Mouse (Mus musculus): ENCODE results near the gene Polr3e. TPM values are rescaled to one million over a fixed set of nuclear protein-coding genes. Genes with fewer than 3 reads are reported as not detected.
"Not testable (repeated sequence)": the region's sequence is repeated elsewhere in the genome, so short reads cannot be mapped to it uniquely, and the experiment has no call there.

Polr3e gene
- total RNA-seq, 2 experiments from 2014 or later: 31.3 to 32.0 TPM

GRCm38 (mm10) chr7:120910172-120910571 is 7.4 kb upstream of the Polr3e start:
- not testable (repeated sequence) for DNase-seq (ENCODE audit: low spot score in 2 of 2)

DNA sequence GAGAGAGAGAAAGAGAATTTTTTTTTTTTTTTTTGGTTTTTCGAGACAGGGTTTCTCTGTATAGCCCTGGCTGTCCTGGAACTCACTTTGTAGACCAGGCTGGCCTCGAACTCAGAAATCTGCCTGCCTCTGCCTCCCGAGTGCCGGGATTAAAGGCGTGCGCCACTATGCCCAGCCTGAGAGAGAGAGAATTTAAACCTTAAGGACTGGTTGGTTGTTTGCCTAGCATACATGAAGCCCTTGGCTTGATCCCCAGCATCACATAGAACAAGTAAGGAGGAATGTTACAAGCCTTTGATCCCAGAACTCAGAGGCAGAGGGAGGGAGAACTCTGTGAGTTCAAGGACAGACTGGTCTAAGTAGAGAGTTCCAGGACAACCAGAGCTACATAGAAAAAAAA is 6.3 kb upstream of the Polr3e start:
- not testable (repeated sequence) for DNase-seq (ENCODE audit: low spot score in 2 of 2)

- no peak for DNase-seq (ENCODE audit: low spot score in 2 of 2)
These were observed 4.2 kb upstream of the Polr3e start for GRCm38 (mm10) chr7:120913332-120913731.

GRCm38 (mm10) chr7:120916262-120916875 is 1.2 kb upstream of the Polr3e start:
- no peak for DNase-seq (ENCODE audit: low spot score in 2 of 2)

- DNase-seq (ENCODE audit: low spot score in 2 of 2): no peak
These were observed 309 bp upstream of the Polr3e start for GRCm38 (mm10) chr7:120917279-120917591.

GRCm38 (mm10) chr7:120918526-120918962 is 1.0 kb downstream of the Polr3e start:
- DNase-seq (ENCODE audit: low spot score in 2 of 2): peak in 1 of 2 experiments; percentile 54

DNA sequence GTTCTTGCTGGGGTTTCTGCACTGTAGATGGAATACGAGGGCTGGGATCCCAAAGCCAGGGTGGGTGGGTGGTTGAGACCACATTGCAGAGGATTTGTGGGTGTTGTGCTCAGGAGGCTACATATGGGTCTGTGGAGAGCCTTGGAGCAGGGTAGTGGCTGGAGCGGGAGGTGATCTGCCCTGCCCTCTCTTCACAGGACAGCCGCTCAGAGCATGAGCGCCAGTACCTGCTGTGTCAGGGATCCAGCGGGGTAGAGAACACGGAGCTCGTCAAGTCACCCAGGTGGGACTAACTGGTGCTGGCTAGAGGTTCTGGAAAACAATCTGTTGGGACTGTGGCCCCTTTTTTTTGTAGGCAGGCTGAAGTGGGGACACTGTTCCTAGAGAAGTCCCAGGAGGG is 15.6 kb downstream of the Polr3e start:
- no peak for DNase-seq (ENCODE audit: low spot score in 2 of 2)

- DNase-seq (ENCODE audit: low spot score in 2 of 2): no peak
These were observed 16.2 kb downstream of the Polr3e start for GRCm38 (mm10) chr7:120933680-120934195.

GRCm38 (mm10) chr7:120934716-120935115 is 17.2 kb downstream of the Polr3e start:
- peak; percentile 46 to 66 for DNase-seq (ENCODE audit: low spot score in 2 of 2)

GRCm38 (mm10) chr7:120936522-120936921 is 19.0 kb downstream of the Polr3e start:
- no peak for DNase-seq (ENCODE audit: low spot score in 2 of 2)

DNA sequence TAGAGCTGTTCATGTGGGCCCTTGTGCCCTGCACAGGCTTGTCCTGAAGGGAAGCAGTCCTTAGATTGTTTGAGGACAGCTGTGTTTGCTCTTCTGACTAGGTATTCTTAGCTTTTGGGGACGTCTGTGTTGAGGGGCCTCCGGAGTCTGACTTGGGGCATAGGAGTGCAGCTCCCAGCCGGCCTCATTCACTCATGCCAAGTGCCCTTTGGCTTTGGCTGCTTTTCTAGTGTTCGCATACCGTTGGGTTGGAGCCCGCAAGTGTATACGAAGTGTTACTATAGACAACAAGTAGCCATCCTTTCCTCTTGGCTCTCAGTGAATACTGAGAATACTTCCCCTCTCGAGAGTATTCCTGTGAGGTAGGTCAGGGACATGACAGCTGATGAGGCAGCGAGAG is 20.7 kb downstream of the Polr3e start:
- no peak for DNase-seq (ENCODE audit: low spot score in 2 of 2)

DNA sequence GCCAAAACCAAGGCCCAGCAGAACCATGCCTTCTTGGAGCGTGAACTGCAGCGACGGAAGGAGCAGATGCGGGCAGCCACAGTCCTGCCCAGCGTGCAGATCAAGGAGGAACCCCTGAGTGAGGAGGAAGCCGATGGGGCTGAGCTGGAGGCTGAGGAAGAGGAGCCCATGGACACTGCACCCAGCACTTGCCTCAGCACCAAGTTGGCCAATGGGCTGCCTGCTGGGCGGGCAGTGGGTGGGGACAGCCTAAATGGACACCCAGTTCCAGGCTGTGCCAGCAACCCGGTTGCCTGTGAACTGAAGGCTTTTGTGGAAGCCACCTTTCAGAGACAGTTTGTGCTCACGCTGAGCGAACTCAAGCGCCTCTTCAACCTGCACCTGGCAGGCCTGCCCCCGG is 22.8 kb downstream of the Polr3e start:
- no peak for DNase-seq (ENCODE audit: low spot score in 2 of 2)

GRCm38 (mm10) chr7:120941214-120941613 is 23.7 kb downstream of the Polr3e start:
- DNase-seq (ENCODE audit: low spot score in 2 of 2): no peak

DNA sequence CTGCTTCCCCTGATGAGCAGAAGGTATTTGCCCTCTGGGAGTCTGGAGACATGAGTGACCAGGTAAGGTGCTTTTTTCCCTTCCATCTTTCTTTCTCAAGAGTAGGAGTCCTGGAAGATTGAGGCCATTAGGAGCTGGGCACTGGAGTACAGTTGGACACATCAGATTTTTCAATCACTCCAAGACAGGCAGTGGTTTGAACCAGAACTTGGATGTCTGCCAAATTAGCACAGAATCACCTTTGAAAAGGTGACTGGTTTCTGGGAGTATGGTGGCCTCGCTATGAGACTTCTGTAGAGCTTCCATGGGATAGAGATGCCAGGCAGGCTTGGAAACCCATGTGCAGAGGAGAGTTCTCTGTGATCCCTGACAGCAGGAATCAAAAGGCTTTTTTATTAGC is 25.0 kb downstream of the Polr3e start:
- DNase-seq (ENCODE audit: low spot score in 2 of 2): no peak

DNA sequence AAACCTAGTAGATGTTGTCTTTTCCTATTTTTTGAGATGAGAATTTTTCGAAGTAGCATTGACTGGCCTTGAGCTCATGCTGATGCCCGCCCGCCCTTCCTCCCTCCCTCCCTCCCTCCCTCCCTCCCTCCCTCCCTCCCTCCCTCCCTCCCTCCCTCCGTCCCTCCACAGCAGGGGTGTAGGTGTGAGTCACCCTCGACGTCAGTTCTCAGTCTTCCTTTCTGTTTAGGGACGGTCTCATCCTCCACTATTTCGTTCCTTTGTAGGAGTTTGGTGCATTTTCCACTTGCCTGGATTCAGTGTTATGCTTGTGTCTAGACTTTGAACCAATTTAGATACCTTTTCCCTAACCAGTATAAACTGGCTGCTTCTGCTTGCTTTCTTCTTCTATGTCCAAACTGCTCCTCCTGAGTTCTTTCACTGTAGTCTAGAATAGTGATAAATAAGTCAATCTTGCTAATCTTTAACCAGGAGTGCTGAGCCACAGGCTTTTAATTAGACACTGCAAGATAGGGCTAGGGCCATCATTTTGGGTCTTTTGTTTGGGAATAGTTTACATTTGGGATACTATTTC is 26.5 kb downstream of the Polr3e start:
- no peak for DNase-seq (ENCODE audit: low spot score in 2 of 2)

GRCm38 (mm10) chr7:120953591-120953990 is 36.0 kb downstream of the Polr3e start:
- not testable (repeated sequence) for DNase-seq (ENCODE audit: low spot score in 2 of 2)

DNA sequence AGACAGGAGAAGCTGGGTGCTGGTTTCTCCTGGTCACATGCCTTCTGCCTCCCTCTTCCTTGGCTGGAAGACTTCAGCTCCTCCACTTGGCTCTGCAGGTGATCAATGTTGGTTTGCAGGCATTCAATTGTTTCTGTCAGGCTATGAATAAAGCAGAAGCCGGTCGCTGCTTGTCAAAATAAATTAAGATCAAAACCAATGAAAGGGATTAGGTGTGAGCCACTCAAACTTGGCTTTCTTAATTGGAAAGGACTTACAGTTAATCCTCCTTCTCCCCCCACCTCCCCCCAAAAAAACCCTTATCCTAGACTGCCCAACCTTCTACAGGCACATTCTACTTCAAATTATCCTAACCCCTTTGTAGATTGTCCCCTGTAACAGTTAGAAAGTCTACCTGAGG is 42.6 kb downstream of the Polr3e start:
- DNase-seq (ENCODE audit: low spot score in 2 of 2): no peak

DNA sequence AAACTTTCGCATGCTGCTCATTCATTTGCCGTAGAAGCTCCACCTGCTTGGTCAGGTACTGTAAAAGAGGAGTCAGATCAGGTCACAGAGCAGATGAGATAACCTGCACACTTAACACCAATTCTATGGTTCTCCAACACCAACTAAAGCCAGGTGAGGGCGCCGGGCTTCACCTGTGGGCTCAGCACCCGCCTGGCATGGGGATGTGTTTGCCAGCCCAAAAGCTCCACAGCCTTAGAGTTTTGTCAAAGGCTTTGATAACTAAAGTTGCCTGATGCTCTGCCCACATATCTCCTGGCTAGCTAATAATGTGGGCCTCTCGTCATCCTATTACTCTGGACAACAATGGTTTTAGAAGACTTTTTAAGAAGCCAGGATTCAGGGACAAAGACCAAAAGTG is 43.1 kb downstream of the Polr3e start:
- no peak for DNase-seq (ENCODE audit: low spot score in 2 of 2)

- no peak for DNase-seq (ENCODE audit: low spot score in 2 of 2)
These were observed 44.3 kb downstream of the Polr3e start for GRCm38 (mm10) chr7:120961893-120962292.

DNA sequence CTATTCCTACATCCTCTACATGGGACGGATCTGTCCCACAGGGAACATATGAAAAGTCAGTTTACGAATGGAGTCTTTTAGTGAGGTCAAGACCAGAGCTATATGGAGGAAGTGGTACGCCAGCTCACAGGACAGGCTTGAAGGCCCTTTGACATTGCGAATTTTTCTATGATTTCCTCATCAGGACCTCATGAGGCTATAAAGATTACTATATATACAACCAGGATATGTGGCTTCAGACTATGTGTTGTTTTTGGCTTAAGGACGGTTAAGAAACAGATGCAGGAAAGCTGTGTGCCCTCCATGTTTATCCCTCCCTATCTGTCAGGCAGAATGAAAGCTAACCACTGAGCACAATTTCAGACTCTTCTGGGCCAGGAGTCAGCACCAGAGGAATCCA is 45.6 kb downstream of the Polr3e start:
- DNase-seq (ENCODE audit: low spot score in 2 of 2): no peak

DNA sequence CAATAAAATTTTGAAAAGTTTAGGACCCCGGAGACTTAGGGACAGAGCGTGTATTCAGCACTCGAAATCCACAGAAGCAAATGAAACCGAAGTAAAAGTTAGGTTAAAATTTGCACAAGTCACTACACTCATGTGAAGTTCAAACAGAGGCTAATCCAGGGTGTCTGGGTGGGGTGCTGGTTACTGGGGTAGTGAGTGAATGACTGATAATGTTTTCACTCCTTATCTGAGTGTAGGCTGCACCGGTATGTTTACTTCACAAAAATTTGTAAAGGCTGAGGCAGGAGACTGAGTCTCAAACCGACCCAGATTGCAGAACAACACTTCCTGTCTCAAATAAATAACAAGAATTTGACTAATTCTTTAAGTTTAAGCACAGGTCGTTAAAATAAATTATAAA is 51.7 kb downstream of the Polr3e start:
- DNase-seq (ENCODE audit: low spot score in 2 of 2): no peak

- no peak for DNase-seq (ENCODE audit: low spot score in 2 of 2)
These were observed 52.6 kb downstream of the Polr3e start for GRCm38 (mm10) chr7:120970112-120970511.

DNA sequence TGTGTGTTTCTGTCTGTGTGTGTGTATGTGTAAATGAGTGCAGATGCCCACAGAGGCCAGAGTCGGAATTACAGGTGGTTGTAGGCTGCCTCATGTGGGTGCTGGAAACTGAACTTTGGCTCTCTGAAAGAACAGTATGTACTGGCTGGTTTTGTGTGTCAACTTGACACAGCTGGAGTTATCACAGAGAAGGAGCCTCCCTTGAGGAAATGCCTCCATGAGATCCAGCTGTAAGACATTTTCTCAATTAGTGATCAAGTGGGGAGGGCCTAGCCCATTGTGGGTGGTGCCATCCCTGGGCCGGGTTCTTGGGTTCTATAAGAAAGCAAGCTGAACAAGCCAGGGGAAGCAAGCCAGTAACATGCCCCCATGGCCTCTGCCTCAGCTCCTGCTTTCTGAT is 54.9 kb downstream of the Polr3e start:
- not testable (repeated sequence) for DNase-seq (ENCODE audit: low spot score in 2 of 2)

Measured in layer of hippocampus, postnatal 10 days (tissue).